Mouse (Mus musculus) small intestine, adult 2 months (tissue): Measurements from ENCODE around the gene Paf1. TPM values are rescaled to one million over a fixed set of nuclear protein-coding genes. Genes with fewer than 3 reads are reported as not detected.

Experiments used
- H3K27ac ChIP-seq: fragments of 200-500 bp; 2 replicates; pipeline ENCODE4 v1.5.1; 2012; ENCODE audit warnings: low read depth, low read length, control low read depth, inconsistent platforms; ENCODE audit not compliant: insufficient read depth
- H3K27me3 ChIP-seq: fragments of 200-500 bp; 2 replicates; pipeline ENCODE4 v1.6.1; 2012; ENCODE audit warnings: mild to moderate bottlenecking, moderate library complexity, low read length, inconsistent platforms; ENCODE audit not compliant: control insufficient read depth, insufficient read depth
- H3K36me3 ChIP-seq: fragments of 200-500 bp; 2 replicates; pipeline ENCODE4 v1.6.1; 2012; ENCODE audit warnings: mild to moderate bottlenecking, low read length, control low read depth, inconsistent platforms; ENCODE audit not compliant: control insufficient read depth, insufficient read depth
- H3K4me1 ChIP-seq: fragments of 200-500 bp; 2 replicates; pipeline ENCODE4 v1.6.1; 2012; ENCODE audit warnings: low read length, inconsistent platforms, mixed read lengths; ENCODE audit not compliant: control insufficient read depth, insufficient read depth, insufficient read length
- H3K4me3 ChIP-seq: fragments of 200-500 bp; 2 replicates; pipeline ENCODE4 v1.5.1; 2012; ENCODE audit warnings: low read depth, mild to moderate bottlenecking, control low read depth, inconsistent platforms, low read length, moderate library complexity
- CTCF ChIP-seq: fragments of 200-500 bp; IDR thresholded peaks from 2 replicates; pipeline ENCODE4 v1.5.1; 2012; ENCODE audit warnings: low read depth, mild to moderate bottlenecking, control low read depth, inconsistent platforms, low read length, moderate library complexity, mixed read lengths; ENCODE audit not compliant: insufficient replicate concordance, insufficient read length; ENCODE audit errors: extremely low read depth
- POLR2A ChIP-seq: fragments of 200-500 bp; IDR thresholded peaks from 2 replicates; pipeline ENCODE4 v1.6.1; 2012; ENCODE audit warnings: low read depth, mild to moderate bottlenecking, control low read depth, inconsistent platforms, low read length, moderate library complexity
- WGBS: fragments of 180-500 bp; shearing (Covaris S2); methylation state at CpG from one replicate; pipeline ENCODE4 v1.1.7; 2018; 5-methylcytosine and 5-hydroxymethylcytosine counted together
- polyA plus RNA-seq: library from polyadenylated mRNA; depleted of rRNA; stranded (reverse); fragments of >200 nt; gene quantifications from 2 replicates; pipeline ENCODE4 v1.2.3, GENCODE M21; 2012

Gene Paf1
- polyA plus RNA-seq, 1 experiment: 67.1 TPM

- Histone ChIP-seq H3K36me3 (peaks cover 15% of the 10 kb centered on the region), H3K27me3 (no peaks in the 10 kb centered on the region), H3K27ac (no peak overlapping the region), H3K4me3 (no peak overlapping the region), H3K4me1 (peaks cover 18% of the 10 kb centered on the region)
- WGBS: 89% methylated on average over 20 of the region's 20 CpGs
- TF ChIP-seq CTCF: no peak
These were observed 31.0 kb upstream of the Paf1 start for GRCm38 (mm10) chr7:28361647-28362341.

- Histone ChIP-seq H3K4me3 (no peak overlapping the region), H3K27ac (no peak overlapping the region), H3K27me3 (no peaks in the 10 kb centered on the region), H3K4me1 (peaks cover 12% of the 10 kb centered on the region; the same call in 1 of the 2 replicates), H3K36me3 (peaks cover 18% of the 10 kb centered on the region)
- TF ChIP-seq POLR2A: no peak
- TF ChIP-seq CTCF: no peak
- 86% methylated on average over 16 of the region's 16 CpGs for WGBS
These were observed 30.2 kb upstream of the Paf1 start for GRCm38 (mm10) chr7:28362441-28363060.

- H3K36me3 ChIP-seq: peaks cover 15% of the 10 kb centered on the region
- 93% methylated on average over 16 of the region's 16 CpGs for WGBS
- no peaks in the 10 kb centered on the region for H3K27me3 ChIP-seq
- no peaks in the 10 kb centered on the region; the same call in none of the 2 replicates for H3K4me1 ChIP-seq
- H3K4me3 ChIP-seq: no peak overlapping the region
- TF ChIP-seq POLR2A (no peak), CTCF (no peak)
- H3K27ac ChIP-seq: no peak overlapping the region
These were observed 25.0 kb upstream of the Paf1 start for GRCm38 (mm10) chr7:28367663-28368275.

- Histone ChIP-seq H3K27me3 (no peaks in the 10 kb centered on the region), H3K36me3 (peaks cover 15% of the 10 kb centered on the region), H3K27ac (no peak overlapping the region), H3K4me1 (no peaks in the 10 kb centered on the region; the same call in none of the 2 replicates), H3K4me3 (no peak overlapping the region)
- 93% methylated on average over 16 of the region's 16 CpGs for WGBS
- TF ChIP-seq CTCF: no peak
- no peak for TF ChIP-seq POLR2A
These were observed 24.4 kb upstream of the Paf1 start for GRCm38 (mm10) chr7:28368276-28368920.

DNA sequence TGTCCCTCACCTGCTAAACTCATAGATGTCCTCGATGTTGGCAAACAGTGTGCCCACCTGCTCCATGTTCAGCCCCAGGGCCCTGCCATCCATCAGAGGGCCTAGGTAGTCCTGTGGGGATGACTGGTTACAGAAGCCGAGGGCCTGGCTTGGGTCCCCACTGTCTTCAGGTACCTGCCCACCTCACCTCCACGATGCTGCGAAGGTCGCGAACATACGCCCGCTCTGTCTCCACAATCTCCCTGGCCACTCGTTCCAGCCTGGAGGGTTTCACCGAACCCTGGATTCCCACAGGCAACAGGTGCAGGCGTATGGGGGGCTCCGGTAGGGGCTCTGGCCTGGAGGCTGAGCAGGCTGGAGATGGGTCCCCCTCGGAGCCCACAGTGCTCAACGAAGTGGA is 22.7 kb upstream of the Paf1 start:
- WGBS: 93% methylated on average over 14 of the region's 14 CpGs
- peaks cover 3% of the 10 kb centered on the region for H3K4me1 ChIP-seq
- H3K27me3 ChIP-seq: no peaks in the 10 kb centered on the region
- H3K4me3 ChIP-seq: no peak overlapping the region
- H3K36me3 ChIP-seq: peaks cover 9% of the 10 kb centered on the region; the same call in 1 of the 2 replicates
- TF ChIP-seq POLR2A: no peak
- TF ChIP-seq CTCF: no peak
- no peak overlapping the region for H3K27ac ChIP-seq

DNA sequence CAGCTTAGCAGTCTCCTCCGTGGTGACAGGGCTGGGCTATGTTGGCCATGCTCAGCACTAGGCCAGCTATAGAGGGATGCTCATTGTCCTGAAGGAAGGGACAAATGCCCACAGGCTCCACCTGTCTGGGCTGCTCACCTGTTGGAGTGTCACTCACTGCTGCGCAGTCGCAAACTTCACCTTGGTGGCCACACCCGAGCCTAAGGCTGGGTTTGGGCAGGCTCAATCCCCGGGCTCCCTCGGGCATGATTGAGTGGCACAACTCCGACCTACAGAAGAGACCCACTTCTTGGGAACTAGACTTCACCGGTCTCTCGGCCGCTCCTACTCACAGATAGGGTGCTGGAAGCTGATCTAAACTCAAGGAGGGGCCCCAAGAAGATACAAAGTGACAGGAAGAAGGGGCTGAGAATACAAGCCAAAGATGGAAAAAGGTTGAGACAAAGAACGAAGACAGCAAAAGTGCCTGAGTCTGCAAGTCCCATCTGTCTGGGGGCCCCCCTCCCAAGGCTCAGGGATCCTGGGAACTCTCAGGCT is 21.7 kb upstream of the Paf1 start:
- H3K4me1 ChIP-seq: peaks cover 3% of the 10 kb centered on the region
- peak overlapping the region; percentile 80 for H3K4me3 ChIP-seq
- H3K27ac ChIP-seq: peak overlapping the region; percentile 62
- H3K36me3 ChIP-seq: peaks cover 9% of the 10 kb centered on the region; the same call in 1 of the 2 replicates
- WGBS: 5% methylated on average over 11 of the region's 11 CpGs
- H3K27me3 ChIP-seq: no peaks in the 10 kb centered on the region
- TF ChIP-seq POLR2A: no peak
- no peak for TF ChIP-seq CTCF
